Mouse (Mus musculus): Measurements from ENCODE around the gene Mrpl52. TPM values are rescaled to one million over a fixed set of nuclear protein-coding genes. Genes with fewer than 3 reads are reported as not detected.

Mrpl52 gene
- total RNA-seq, 2 experiments from 2014 or later, result 434 to 507 TPM

DNA sequence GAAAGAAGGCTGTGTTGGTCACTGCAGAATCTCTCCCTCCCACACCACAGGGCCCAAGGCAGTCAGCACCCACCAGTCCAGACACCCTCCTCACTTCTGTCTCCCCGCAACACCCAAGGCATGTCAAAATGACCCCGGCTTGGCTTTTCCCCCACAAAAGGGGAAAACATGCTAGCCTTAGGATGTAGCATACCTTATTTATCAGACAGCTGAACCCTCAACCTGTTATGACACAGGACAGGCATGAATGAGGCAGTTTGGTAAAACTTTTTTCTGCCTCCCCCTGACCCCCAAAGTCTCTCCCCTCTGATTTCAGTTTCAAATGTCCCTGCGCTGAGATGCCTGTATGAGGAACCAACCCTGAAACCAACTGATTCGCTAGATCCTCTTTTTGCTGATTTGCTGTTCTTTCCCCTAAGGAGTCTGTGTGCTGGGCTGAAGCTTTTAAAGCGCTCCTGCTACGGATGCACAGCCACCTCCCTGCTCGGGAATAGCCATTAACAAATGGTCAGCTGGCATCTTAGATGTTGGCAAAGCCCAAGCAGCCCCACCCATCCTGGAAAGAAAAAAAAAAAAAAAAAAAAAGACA, 17.6 kb upstream of the Mrpl52 start:
- no peak for ATAC-seq (replicated peaks; ENCODE audit: low FRiP score, low TSS enrichment, poor library complexity, severe bottlenecking)

- peak; percentile 43 for ATAC-seq (replicated peaks; ENCODE audit: low FRiP score, low TSS enrichment, poor library complexity, severe bottlenecking)
Measured at GRCm38 (mm10) chr14:54409980-54410810, 16.5 kb upstream of the Mrpl52 start.

DNA sequence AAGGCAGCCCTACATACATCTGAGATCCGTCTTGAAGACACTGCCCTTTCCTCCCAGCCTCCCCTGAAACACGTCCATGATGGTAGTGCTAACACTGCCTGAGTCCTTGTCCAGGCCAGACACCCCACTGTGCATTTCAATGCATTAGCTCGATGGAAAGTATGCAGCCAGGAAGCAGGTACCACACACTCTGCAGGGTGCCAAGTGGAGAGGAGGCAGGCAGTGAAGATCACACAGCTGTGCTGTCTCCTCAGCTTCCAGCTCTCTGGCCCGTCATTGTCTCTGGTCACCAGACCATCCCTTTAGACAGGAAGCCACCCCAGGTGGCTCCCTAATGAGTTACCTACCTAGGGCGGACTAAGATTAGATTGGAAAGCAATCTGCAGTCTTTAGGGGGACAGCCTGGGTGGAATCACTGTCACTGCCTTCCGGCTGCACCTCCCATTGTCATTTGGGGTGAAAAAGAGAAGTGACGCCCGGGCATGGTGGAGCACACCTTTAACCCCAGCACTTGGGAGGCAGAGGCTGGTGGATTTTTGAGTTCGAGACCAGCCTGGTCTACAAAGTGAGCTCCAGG, 14.6 kb upstream of the Mrpl52 start:
- ATAC-seq (replicated peaks; ENCODE audit: low FRiP score, low TSS enrichment, poor library complexity, severe bottlenecking), result no peak

- no peak for ATAC-seq (replicated peaks; ENCODE audit: low FRiP score, low TSS enrichment, poor library complexity, severe bottlenecking)
Measured at GRCm38 (mm10) chr14:54412629-54413170, 14.0 kb upstream of the Mrpl52 start.

DNA sequence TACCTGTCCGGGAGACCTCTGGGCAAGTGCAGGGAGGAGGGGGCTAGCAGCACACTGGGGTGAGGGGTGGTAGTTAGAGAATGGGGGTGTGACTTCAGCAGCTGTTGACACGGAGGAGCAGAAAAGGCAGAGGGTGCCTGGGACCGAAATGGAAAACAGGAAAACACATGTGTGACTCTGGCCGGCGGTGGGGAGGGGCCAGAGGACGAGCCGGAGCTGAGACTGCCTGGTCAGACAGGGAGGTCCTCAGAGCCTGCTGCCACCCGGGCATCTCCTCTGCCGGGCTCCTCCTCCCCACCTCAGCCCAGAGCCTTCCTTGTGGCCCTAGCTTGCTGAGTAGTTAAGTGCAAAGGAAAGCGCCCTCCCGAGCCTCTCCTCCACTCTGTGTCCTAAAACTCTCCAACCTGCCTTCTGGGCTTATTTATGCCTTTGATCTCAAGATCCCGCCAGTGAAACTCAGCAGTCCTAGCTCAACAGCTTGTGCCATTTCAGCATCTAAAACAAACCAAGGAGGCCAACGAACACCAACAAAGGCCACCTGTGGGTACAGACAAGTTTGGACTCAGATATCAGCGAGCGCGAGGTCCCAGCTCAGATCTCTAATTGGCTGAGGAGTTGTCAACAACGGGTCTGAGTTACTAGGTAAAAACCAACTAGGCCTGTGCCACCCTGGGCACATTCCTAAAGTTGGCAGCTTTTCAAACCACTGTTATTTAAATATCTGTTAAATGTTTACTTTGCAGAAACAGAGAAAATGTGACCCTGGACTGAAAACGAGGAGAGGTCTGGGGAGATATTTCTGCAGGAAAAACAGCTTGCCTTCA, 12.6 kb upstream of the Mrpl52 start:
- peak; percentile 78 for ATAC-seq (replicated peaks; ENCODE audit: low FRiP score, low TSS enrichment, poor library complexity, severe bottlenecking)

- ATAC-seq (replicated peaks; ENCODE audit: low FRiP score, low TSS enrichment, poor library complexity, severe bottlenecking), result no peak
Measured at GRCm38 (mm10) chr14:54415241-54416020, 11.3 kb upstream of the Mrpl52 start.

GRCm38 (mm10) chr14:54416229-54416775, 10.4 kb upstream of the Mrpl52 start:
- no peak for ATAC-seq (replicated peaks; ENCODE audit: low FRiP score, low TSS enrichment, poor library complexity, severe bottlenecking)

GRCm38 (mm10) chr14:54416830-54417229, 9.9 kb upstream of the Mrpl52 start:
- no peak for ATAC-seq (replicated peaks; ENCODE audit: low FRiP score, low TSS enrichment, poor library complexity, severe bottlenecking)

DNA sequence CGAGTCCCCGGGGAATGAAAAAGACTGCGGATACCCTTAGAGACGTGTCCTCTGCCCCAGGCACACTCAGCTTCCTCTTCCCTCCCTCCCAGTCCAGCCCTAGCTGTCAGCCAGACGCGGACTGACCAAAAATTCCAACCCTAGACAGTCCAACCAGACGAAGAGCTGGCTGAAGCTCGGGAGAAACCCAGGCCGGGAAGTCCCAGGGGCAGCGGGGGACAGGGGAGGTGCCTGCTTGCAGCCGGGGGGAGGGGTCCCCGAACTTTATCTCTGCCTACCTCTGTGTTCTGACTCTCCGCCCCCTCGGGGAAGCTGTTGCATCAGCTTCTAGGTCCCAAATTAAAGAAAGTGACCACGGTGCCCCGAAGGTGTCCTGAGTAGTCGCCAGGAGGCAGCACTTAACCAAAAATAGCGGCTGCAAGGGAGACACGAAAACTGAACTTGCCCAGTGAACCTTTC, 9.1 kb upstream of the Mrpl52 start, which contains the start of gene Slc7a7:
Gene Slc7a7, minus strand, starts transcription at position 158 of the 459 bp plus-strand sequence.
- peak; percentile 40 for ATAC-seq (replicated peaks; ENCODE audit: low FRiP score, low TSS enrichment, poor library complexity, severe bottlenecking)

- ATAC-seq (replicated peaks; ENCODE audit: low FRiP score, low TSS enrichment, poor library complexity, severe bottlenecking), result no peak
Measured at GRCm38 (mm10) chr14:54421014-54421413, 5.7 kb upstream of the Mrpl52 start.

- ATAC-seq (replicated peaks; ENCODE audit: low FRiP score, low TSS enrichment, poor library complexity, severe bottlenecking), result no peak
Measured at GRCm38 (mm10) chr14:54423406-54423805, 3.3 kb upstream of the Mrpl52 start.

GRCm38 (mm10) chr14:54424634-54425033, 2.1 kb upstream of the Mrpl52 start:
- ATAC-seq (replicated peaks; ENCODE audit: low FRiP score, low TSS enrichment, poor library complexity, severe bottlenecking), result no peak

- ATAC-seq (replicated peaks; ENCODE audit: low FRiP score, low TSS enrichment, poor library complexity, severe bottlenecking), result no peak
Measured at GRCm38 (mm10) chr14:54425540-54425939, 1.2 kb upstream of the Mrpl52 start.

DNA sequence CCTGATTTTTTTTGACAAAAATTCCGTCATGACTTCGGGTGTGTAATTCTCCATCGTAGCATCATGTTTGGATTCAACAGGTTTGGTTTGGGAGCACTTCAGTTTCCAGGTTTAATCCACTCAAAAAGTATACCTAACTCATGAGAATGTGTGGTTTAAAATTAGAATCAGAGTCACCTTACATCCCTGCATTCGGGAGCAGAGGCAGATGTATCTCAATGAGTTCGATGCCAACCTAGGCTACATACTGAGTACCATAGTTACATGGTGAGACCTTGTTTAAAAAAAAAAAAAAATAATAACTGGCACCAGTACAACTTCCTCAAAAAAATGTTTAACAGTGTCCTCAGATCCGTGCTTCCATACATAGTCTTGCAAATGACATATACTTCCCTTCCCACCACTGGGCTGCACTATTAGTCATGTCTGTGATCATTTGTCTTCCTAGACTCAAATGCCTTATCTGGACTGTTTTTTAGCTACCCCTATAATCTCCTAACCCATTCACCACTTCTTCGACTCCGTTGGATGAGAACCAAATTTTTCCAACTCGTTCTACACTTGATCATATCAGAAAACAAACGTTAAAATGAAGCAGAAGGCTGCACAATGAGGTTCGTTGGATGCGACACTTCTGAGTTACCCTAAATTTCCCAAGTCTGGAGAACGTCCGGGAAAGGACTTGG, 563 bp upstream of the Mrpl52 start:
- ATAC-seq (replicated peaks; ENCODE audit: low FRiP score, low TSS enrichment, poor library complexity, severe bottlenecking), result peak; percentile 37

DNA sequence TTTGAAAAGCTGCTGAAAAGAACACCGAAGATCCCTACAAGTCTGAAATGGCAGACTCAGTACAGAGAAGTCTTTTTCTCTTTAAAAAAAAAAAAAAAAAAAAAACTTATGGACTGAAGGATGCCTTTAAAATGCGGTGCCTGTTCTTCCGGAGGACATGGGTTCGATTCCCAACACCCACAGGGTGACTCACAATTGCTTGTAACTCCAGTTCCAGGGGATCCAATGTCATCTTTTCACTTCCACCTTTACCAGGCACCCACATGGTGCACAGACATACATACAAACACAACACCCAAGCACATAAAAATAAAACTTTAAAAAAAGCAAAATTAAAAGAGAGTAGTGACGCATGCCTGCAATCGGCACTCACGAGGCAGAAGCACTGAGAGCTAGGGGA, 987 bp downstream of the Mrpl52 start:
- ATAC-seq (replicated peaks; ENCODE audit: low FRiP score, low TSS enrichment, poor library complexity, severe bottlenecking), result no peak

GRCm38 (mm10) chr14:54428421-54428820, 1.7 kb downstream of the Mrpl52 start:
- ATAC-seq (replicated peaks; ENCODE audit: low FRiP score, low TSS enrichment, poor library complexity, severe bottlenecking), result no peak

- ATAC-seq (replicated peaks; ENCODE audit: low FRiP score, low TSS enrichment, poor library complexity, severe bottlenecking), result no peak
Measured at GRCm38 (mm10) chr14:54429332-54430093, 2.8 kb downstream of the Mrpl52 start.

All from megakaryocyte-erythroid progenitor cell, adult 5-6 weeks (primary cell).